Mouse (Mus musculus) kidney, postnatal 0 days (tissue): ENCODE measurements around the gene Amdhd1. TPM values are rescaled to one million over a fixed set of nuclear protein-coding genes. Genes with fewer than 3 reads are reported as not detected.

Experiments
- ATAC-seq: fragments of 200-750 bp; cut with Nextera tagmentation; replicated peaks from 2 replicates; pipeline ENCODE4 v1.8.0; 2017; ENCODE audit warnings: low read depth, moderate number of reproducible peaks, moderate TSS enrichment, moderate library complexity; ENCODE audit not compliant: low FRiP score
- DNase-seq: peaks from one replicate; pipeline ENCODE4 v3.0.0-alpha.2; 2016; ENCODE audit warnings: low spot score
- H3K27ac ChIP-seq: fragments of 300-500 bp; sonication (generic); 2 replicates; pipeline ENCODE4 v1.5.1; 2014; ENCODE audit warnings: mild to moderate bottlenecking
- H3K27me3 ChIP-seq: fragments of 300-500 bp; sonication (generic); 2 replicates; pipeline ENCODE4 v1.6.1; 2014; ENCODE audit warnings: low read length, mixed read lengths; ENCODE audit not compliant: insufficient read depth
- H3K36me3 ChIP-seq: fragments of 300-500 bp; sonication (generic); 2 replicates; pipeline ENCODE4 v1.6.1; 2014; ENCODE audit warnings: low read length, mixed read lengths; ENCODE audit not compliant: insufficient read depth
- H3K4me1 ChIP-seq: fragments of 300-500 bp; sonication (generic); replicated peaks from 2 replicates; pipeline ENCODE4 v1.6.1; 2014; ENCODE audit warnings: antibody characterized with exemption, low read length, mixed read lengths; ENCODE audit not compliant: insufficient read depth
- H3K4me2 ChIP-seq: fragments of 300-500 bp; sonication (generic); 2 replicates; pipeline ENCODE4 v1.6.1; 2014; ENCODE audit warnings: mild to moderate bottlenecking, low read length, moderate library complexity, mixed read lengths
- H3K4me3 ChIP-seq: fragments of 300-500 bp; sonication (generic); replicated peaks from 2 replicates; pipeline ENCODE4 v1.5.1; 2014; ENCODE audit warnings: low read depth, low read length
- H3K9ac ChIP-seq: fragments of 300-500 bp; sonication (generic); 2 replicates; pipeline ENCODE4 v1.6.1; 2014; ENCODE audit warnings: low read depth, low read length
- H3K9me3 ChIP-seq: fragments of 300-500 bp; sonication (generic); replicated peaks from 2 replicates; pipeline ENCODE4 v1.6.1; 2016; ENCODE audit warnings: low read length, inconsistent platforms, mixed read lengths
- CTCF ChIP-seq: IDR thresholded peaks from 2 replicates; pipeline ENCODE4 v1.5.1; 2016; ENCODE audit warnings: antibody characterized with exemption, low read depth, mild to moderate bottlenecking, moderate library complexity
- WGBS: fragments of 180-500 bp; shearing (Covaris S2); extraction: QIAGEN DNeasy Blood & Tissue Kit; methylation state at CpG from one replicate; pipeline ENCODE4 v1.1.7; 2014; 5-methylcytosine and 5-hydroxymethylcytosine counted together
- polyA plus RNA-seq: library from polyadenylated mRNA; unstranded; fragments of >200 nt; fragmentation: Nextera tagmentation; extraction: Ambion mirVana; gene quantifications from 2 replicates; pipeline ENCODE4 v1.2.1, GENCODE M21; 2015

Gene Amdhd1
- polyA plus RNA-seq, 1 experiment from 2014 or later, result 2.8 TPM

- WGBS, result 52% methylated on average over 1 of the region's 1 CpGs
- DNase-seq (peak; percentile 10), ATAC-seq (no peak)
- Histone ChIP-seq H3K9me3 (no peaks in the 10 kb centered on the region), H3K4me2 (no peak overlapping the region), H3K4me1 (peaks cover 5% of the 10 kb centered on the region; the same call in 1 of the 2 replicates), H3K4me3 (no peak overlapping the region), H3K27ac (no peak overlapping the region), H3K36me3 (no peaks in the 10 kb centered on the region), H3K9ac (no peak overlapping the region), H3K27me3 (no peaks in the 10 kb centered on the region)
- no peak for TF ChIP-seq CTCF
Observed at GRCm38 (mm10) chr10:93541585-93541984, 1.8 kb upstream of the Amdhd1 start.

DNA sequence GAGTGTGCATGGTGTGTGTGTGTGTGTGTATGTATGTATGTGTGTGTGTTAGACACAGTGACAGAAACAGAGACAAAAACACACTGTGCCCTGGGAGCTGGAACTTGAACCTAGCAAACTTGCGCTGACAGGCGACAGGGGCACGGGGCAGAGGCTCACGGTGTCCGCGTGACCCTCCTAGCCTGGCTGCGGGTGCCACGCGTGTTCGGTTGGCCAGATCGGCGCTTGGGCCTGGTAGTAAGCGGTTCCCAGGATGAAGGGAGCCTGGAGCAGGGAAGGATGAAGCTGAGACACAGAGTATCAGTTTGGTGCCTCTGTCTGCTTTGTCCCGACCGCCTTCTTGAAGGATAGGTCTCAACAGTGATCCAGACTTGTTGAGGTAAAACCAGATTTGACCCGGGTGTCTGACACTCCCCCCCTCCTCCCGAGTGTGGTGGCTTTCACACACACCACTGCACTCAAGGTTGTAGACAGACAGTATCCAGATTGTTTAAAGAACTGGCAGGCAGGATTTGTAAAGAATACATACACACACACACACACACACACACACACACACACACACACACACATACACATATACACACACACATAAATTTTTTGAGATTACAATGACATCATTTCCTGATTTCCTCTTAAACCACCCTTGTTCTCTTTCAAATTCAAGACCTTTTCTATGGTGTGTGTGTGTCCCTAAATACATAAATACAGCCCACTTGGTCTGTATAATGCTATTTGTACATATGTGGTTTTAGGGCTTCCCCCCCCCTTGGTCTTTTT, 788 bp upstream of the Amdhd1 start, which contains the start of gene Ccdc38:
Ccdc38 (plus strand) TSS at position 202 of the 780 bp plus-strand sequence.
- Histone ChIP-seq H3K4me2 (peak within 1 kb of the TSS; percentile 74), H3K27ac (no peak within 1 kb of the TSS), H3K9ac (peak within 1 kb of the TSS; percentile 46; the same call in 1 of the 2 replicates), H3K9me3 (no peaks in the 10 kb centered on the region), H3K4me1 (peaks cover 5% of the 10 kb centered on the region; the same call in 1 of the 2 replicates), H3K4me3 (peak within 1 kb of the TSS; percentile 42), H3K27me3 (no peaks in the 10 kb centered on the region), H3K36me3 (no peaks in the 10 kb centered on the region)
- 61% methylated on average over 17 of the region's 17 CpGs for WGBS
- ATAC-seq, result peak; percentile 31
- no peak for TF ChIP-seq CTCF
- no peak for DNase-seq

DNA sequence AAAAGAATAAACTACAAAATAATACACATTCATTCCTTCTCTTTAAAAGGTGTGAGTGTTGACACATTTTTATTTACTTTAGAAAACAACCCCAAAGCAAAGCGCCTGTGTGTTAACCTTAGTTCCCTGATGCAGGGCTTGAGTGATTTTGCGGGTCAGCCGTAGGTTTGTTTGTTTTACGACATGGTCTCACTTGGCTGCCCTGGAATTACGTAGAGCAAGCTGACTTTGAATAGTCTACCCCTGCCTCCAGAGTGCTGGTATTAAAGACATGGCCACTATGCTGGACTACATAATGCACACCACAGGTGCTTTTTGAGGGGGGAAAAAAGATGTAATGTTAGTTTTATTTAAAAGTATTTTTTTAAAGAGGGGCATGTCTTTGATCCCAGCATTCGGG, 1.0 kb downstream of the Amdhd1 start:
- Histone ChIP-seq H3K9ac (no peak overlapping the region), H3K4me2 (no peak overlapping the region), H3K27me3 (no peaks in the 10 kb centered on the region), H3K36me3 (no peaks in the 10 kb centered on the region), H3K9me3 (no peaks in the 10 kb centered on the region), H3K27ac (0 out of 2 replicates have a peak overlapping the region, but pooled peaks have one; percentile 44), H3K4me1 (peaks cover 5% of the 10 kb centered on the region; the same call in 1 of the 2 replicates), H3K4me3 (no peak overlapping the region)
- 29% methylated on average over 6 of the region's 6 CpGs for WGBS
- no peak for TF ChIP-seq CTCF
- ATAC-seq, result 0 out of 2 replicates have a peak, but pooled peaks have one; percentile 44
- DNase-seq, result peak; percentile 54

DNA sequence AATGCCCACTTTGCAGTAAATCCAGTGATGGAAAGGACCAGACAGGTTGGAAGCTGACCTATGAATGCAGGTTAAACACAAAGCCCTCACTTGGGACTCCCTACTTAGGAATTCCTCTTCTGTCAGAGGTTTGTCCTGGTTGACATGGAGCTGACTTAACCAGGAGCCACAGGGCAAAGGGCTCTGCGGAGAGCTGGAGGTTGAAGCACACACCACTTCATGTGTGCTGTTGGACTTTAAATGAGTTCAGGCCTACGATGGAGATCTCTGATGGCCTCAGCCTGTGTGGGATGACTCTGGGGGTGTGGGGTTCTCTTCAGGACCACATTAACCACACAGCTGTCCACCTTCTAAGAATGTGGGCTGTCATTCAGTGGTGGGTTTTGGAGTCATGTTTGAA, 1.5 kb downstream of the Amdhd1 start:
- Histone ChIP-seq H3K4me3 (no peak overlapping the region), H3K27me3 (no peaks in the 10 kb centered on the region)
- 65% methylated on average over 2 of the region's 2 CpGs for WGBS

GRCm38 (mm10) chr10:93525329-93525728, 14.5 kb downstream of the Amdhd1 start:
- Histone ChIP-seq H3K27ac (no peak overlapping the region), H3K27me3 (no peaks in the 10 kb centered on the region), H3K4me1 (no peaks in the 10 kb centered on the region), H3K9ac (no peak overlapping the region), H3K9me3 (no peaks in the 10 kb centered on the region), H3K4me2 (no peak overlapping the region), H3K4me3 (no peak overlapping the region), H3K36me3 (no peaks in the 10 kb centered on the region)
- 69% methylated on average over 1 of the region's 1 CpGs for WGBS
- DNase-seq (no peak), ATAC-seq (no peak)
- TF ChIP-seq CTCF, result no peak

More for the DNA sequence above, 1.5 kb downstream of the Amdhd1 start:
- TF ChIP-seq CTCF, result no peak
- Histone ChIP-seq H3K27ac (peak overlapping the region; percentile 44; the same call in 1 of the 2 replicates), H3K4me1 (peaks cover 5% of the 10 kb centered on the region; the same call in 1 of the 2 replicates), H3K4me2 (no peak overlapping the region), H3K9me3 (no peaks in the 10 kb centered on the region), H3K9ac (no peak overlapping the region), H3K36me3 (no peaks in the 10 kb centered on the region)
- ATAC-seq (0 out of 2 replicates have a peak, but pooled peaks have one; percentile 18), DNase-seq (no peak)

DNA sequence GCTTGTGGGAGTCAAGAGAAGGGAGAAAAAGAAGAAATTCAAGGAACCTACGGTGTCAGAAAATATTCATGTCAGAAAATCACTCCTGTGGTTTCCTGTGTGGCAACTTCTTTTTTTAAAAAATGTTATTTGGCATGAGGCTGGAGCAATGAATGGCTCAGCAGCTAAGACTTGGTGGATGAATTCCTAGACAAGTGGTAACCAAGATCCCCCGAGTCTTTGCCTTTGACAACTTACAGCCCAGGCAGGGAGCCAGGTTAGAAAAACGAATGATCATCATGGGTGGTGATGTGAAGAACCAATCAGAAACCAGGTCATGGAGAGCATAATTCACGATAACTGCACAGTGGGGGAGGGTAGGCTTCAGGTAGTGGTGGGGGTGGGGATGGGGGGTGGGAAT, 18.8 kb downstream of the Amdhd1 start:
- 59% methylated on average over 4 of the region's 4 CpGs for WGBS
- no peak overlapping the region for H3K27ac ChIP-seq
- no peaks in the 10 kb centered on the region for H3K4me1 ChIP-seq
- H3K9me3 ChIP-seq, result no peaks in the 10 kb centered on the region
- TF ChIP-seq CTCF, result no peak
- H3K36me3 ChIP-seq, result no peaks in the 10 kb centered on the region
- no peak overlapping the region for H3K4me2 ChIP-seq
- H3K9ac ChIP-seq, result no peak overlapping the region
- no peaks in the 10 kb centered on the region for H3K27me3 ChIP-seq
- H3K4me3 ChIP-seq, result no peak overlapping the region
- no peak for ATAC-seq
- no peak for DNase-seq
